Mouse (Mus musculus) G1E (cell line): Measurements from ENCODE around the gene Smim12. TPM values are rescaled to one million over a fixed set of nuclear protein-coding genes. Genes with fewer than 3 reads are reported as not detected.

Source experiments
- ATAC-seq: 2 replicates; pipeline ENCODE4 v1.8.0; 2016; ENCODE audit warnings: mild to moderate bottlenecking; ENCODE audit not compliant: insufficient number of reproducible peaks, poor library complexity, low FRiP score, severe bottlenecking; ENCODE audit errors: extremely low read depth
- DNase-seq: peaks from one replicate; pipeline ENCODE4 v3.0.0; 2012; ENCODE audit warnings: low spot score
- H3K27me3 ChIP-seq: 2 replicates; pipeline ENCODE4 v1.6.1; 2012; ENCODE audit warnings: mild to moderate bottlenecking, low read length, inconsistent platforms; ENCODE audit not compliant: insufficient read depth
- H3K36me3 ChIP-seq: replicated peaks from 2 replicates; pipeline ENCODE3; 2012; ENCODE audit warnings: mild to moderate bottlenecking, inconsistent platforms
- H3K4me1 ChIP-seq: 2 replicates; pipeline ENCODE4 v1.6.1; 2012; ENCODE audit warnings: low read depth, low read length, inconsistent platforms, mixed read lengths; ENCODE audit not compliant: insufficient read depth
- H3K4me3 ChIP-seq: 2 replicates; pipeline ENCODE4 v1.5.1; 2012; ENCODE audit warnings: low read depth, mild to moderate bottlenecking, inconsistent platforms, low read length, moderate library complexity, mixed read lengths
- H3K9me3 ChIP-seq: replicated peaks from 2 replicates; pipeline ENCODE4 v1.6.1; 2012; ENCODE audit warnings: inconsistent platforms
- CTCF ChIP-seq: IDR thresholded peaks from 2 replicates; pipeline ENCODE4 v1.5.1; 2012; ENCODE audit warnings: low read depth, low read length, inconsistent platforms, mixed read lengths
- GATA1 ChIP-seq: IDR thresholded peaks from 2 replicates; pipeline ENCODE4 v1.6.1; 2012; ENCODE audit warnings: borderline replicate concordance, low read length, inconsistent platforms, mixed read lengths
- GATA2 ChIP-seq: IDR thresholded peaks from 2 replicates; pipeline ENCODE4 v1.6.1; 2012; ENCODE audit warnings: low read depth, low read length, inconsistent platforms, borderline replicate concordance
- POLR2AphosphoS5 ChIP-seq: IDR thresholded peaks from 2 replicates; pipeline ENCODE4 v1.6.1; 2012; ENCODE audit warnings: low read depth, low read length, inconsistent platforms; ENCODE audit not compliant: insufficient replicate concordance
- TAL1 ChIP-seq: conservative IDR thresholded peaks from 2 replicates; pipeline ENCODE4 v1.6.1; 2012; ENCODE audit warnings: low read depth, low read length, inconsistent platforms, mixed read lengths
- polyA plus RNA-seq: library from polyadenylated mRNA; stranded (reverse); fragments of >175 nt; gene quantifications from 2 replicates; pipeline ENCODE4 v1.2.3, GENCODE M21; 2012
- total RNA-seq, 2 experiments: library from RNA; stranded (forward) in 1 of 2; stranded (reverse) in 1 of 2; fragments of 200-1000 nt in 1 of 2; fragments of >200 nt in 1 of 2; fragmentation: Nextera tagmentation in 1 of 2; gene quantifications; 2 replicates each; pipeline ENCODE4 v1.2.3; 2014 to 2017

Smim12 gene
- total and polyA plus RNA-seq, 3 experiments: 30.8 to 47.1 (median 41.1) TPM

DNA sequence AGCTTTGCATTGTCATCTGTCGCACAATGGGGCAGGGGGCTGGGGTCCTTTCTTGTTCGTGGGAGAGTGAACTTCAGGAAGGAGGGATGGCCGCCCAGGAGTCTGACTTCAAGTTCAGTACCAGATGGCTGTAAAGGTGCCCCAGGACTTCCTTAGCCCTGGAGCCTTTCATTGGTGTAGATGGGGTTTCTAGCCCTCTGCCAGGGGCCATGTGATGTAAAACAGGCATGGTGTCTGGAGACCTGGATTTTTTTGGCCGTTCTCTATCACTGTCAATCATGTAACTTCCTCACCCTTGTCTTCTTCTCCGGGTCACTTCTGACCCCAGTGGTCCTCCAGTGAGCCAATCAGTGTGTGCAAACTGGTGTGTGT is 20.6 kb downstream of the Smim12 start:
- no peak overlapping the region for H3K4me3 ChIP-seq
- H3K9me3 ChIP-seq: peaks cover 4% of the 10 kb centered on the region; the same call in 1 of the 2 replicates
- DNase-seq: no peak
- no peak for ATAC-seq
- no peaks in the 10 kb centered on the region for H3K4me1 ChIP-seq
- TF ChIP-seq POLR2AphosphoS5 (no peak), GATA1 (no peak), TAL1 (no peak)
- H3K27me3 ChIP-seq: no peaks in the 10 kb centered on the region
- no peaks in the 10 kb centered on the region for H3K36me3 ChIP-seq

DNA sequence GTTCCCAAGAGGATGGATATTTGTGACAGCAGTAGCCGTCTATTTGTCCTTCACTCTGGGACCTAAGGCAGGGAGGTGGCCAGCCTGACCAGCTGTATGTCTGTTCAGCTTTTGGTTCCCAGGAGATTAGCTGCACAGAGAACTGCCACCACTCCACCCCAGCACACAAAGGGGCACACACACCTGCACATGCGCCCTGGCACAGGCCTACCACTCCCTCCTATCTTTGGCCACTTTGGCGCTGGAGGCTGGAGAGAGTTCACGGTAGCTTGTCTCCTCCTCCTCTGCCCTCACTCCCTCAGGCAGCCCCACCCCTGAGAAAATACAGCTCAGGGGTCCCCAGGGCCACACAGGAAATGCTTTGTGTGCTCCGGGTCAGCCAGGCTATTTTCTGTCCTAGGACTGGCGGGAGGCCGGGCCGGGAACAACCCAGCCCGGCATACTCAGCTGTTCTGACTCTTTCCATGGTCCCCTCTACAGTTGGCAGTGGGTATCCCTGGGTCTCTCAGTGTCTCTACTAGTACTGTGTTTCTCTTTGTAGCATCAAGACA is 34.9 kb downstream of the Smim12 start:
- H3K9me3 ChIP-seq: peaks cover 64% of the 10 kb centered on the region
- H3K36me3 ChIP-seq: no peaks in the 10 kb centered on the region
- TF ChIP-seq GATA1: no peak
- no peak overlapping the region for H3K4me3 ChIP-seq
- no peaks in the 10 kb centered on the region for H3K27me3 ChIP-seq
- no peaks in the 10 kb centered on the region for H3K4me1 ChIP-seq
- DNase-seq (no peak), ATAC-seq (no peak)

DNA sequence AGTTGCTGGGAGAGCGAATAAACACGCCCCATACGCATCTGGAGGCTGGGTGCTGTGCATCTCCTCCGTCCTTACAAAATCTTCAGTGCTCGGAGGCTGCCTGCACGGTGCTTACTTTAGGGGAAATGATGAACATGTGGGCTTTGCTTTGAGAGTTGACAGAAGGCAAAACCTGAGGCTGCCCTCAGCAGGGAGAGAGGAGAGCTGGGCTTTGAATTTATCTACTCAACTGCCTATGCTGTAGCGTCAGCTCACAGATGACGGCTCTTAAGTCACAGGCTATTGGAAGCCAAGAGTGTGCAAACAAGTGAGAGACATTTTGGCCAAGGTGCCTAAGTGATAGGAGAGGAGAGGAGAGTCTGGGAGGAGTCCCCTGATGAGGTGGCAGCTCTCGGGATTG is 35.7 kb downstream of the Smim12 start:
- Histone ChIP-seq H3K4me1 (no peaks in the 10 kb centered on the region), H3K4me3 (no peak overlapping the region), H3K27me3 (no peaks in the 10 kb centered on the region), H3K9me3 (peaks cover 65% of the 10 kb centered on the region), H3K36me3 (no peaks in the 10 kb centered on the region)
- DNase-seq (no peak), ATAC-seq (no peak)
- no peak for TF ChIP-seq GATA2
- no peak for TF ChIP-seq GATA1
- TF ChIP-seq POLR2AphosphoS5: no peak
- no peak for TF ChIP-seq TAL1
- no peak for TF ChIP-seq CTCF

DNA sequence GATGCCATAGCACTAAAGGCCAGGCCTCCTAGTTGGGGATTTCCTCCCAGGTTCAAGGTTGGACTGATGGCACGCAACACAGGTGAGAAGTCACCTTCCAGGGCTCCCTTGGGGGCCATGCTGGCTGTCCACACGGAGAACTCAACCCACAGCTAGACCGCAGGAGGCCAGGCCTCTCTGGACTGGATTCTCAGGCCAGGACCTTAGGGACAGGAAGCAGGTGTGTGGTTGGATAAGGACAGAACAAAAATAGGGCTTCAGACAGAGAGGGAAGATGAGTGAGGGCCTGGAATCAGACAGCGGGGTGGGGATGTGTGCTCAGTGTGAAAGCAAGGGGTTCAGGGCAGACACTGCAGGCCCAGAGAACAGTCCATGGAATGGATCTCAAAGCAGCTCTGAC is 43.3 kb downstream of the Smim12 start:
- no peak overlapping the region for H3K4me3 ChIP-seq
- DNase-seq (no peak), ATAC-seq (no peak)
- H3K4me1 ChIP-seq: no peaks in the 10 kb centered on the region
- TF ChIP-seq POLR2AphosphoS5: no peak
- TF ChIP-seq TAL1: no peak
- TF ChIP-seq GATA1: no peak
- no peak for TF ChIP-seq CTCF
- no peak for TF ChIP-seq GATA2
- H3K27me3 ChIP-seq: no peaks in the 10 kb centered on the region
- H3K9me3 ChIP-seq: peaks cover 52% of the 10 kb centered on the region
- H3K36me3 ChIP-seq: no peaks in the 10 kb centered on the region

DNA sequence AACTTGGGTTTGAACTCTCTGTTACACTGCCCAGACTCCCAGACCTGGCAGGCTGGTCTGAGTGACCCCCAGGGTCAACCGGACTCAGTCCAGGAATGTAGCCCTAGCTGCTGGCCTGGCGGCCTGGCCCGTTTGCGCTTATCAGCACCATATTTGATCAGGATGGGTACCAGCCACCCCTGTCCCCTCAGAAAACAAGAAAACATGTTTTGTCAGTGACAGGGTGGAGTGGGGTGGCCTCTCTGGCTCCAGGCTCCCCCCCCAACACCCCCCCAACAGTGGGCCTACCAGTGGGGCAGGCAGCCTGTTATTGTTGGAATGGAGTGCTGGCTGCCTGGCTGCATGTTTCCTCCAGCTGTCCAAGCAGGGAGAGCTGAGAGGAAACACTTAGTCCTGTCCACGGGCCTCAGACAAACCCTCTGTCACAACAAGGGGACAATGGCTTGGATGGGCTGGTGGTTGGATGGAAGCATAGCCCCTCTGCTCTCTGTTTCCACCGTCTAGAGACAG is 45.5 kb downstream of the Smim12 start:
- no peaks in the 10 kb centered on the region for H3K4me1 ChIP-seq
- H3K36me3 ChIP-seq: no peaks in the 10 kb centered on the region
- DNase-seq (no peak), ATAC-seq (no peak)
- H3K27me3 ChIP-seq: no peaks in the 10 kb centered on the region
- TF ChIP-seq POLR2AphosphoS5 (no peak), CTCF (no peak), GATA2 (no peak), GATA1 (no peak), TAL1 (no peak)
- no peak overlapping the region for H3K4me3 ChIP-seq
- peaks cover 47% of the 10 kb centered on the region for H3K9me3 ChIP-seq

DNA sequence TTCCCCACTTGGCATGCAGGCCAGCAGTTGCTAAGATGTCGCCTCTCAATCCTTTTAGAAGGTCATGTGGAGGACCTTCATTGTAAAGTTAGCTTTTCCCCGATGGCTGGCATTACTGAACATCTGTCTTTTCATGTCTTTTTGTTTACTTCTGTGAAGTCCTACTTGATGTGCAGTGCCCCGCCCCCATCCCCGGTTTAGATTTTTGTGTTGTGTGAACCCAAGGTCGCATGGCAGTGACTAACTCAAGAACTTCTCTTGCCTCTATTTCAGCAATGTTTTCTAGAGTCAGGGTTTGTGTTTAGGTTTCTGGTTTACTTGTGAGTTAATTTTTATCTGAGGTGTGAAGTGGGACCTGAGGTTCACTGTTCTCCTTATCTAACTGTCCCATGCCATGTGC is 49.0 kb downstream of the Smim12 start:
- DNase-seq (no peak), ATAC-seq (no peak)
- H3K36me3 ChIP-seq: no peaks in the 10 kb centered on the region
- TF ChIP-seq GATA1 (no peak), TAL1 (no peak), POLR2AphosphoS5 (no peak), GATA2 (no peak), CTCF (no peak)
- H3K4me3 ChIP-seq: no peak overlapping the region
- no peaks in the 10 kb centered on the region for H3K4me1 ChIP-seq
- no peaks in the 10 kb centered on the region for H3K27me3 ChIP-seq
- peaks cover 45% of the 10 kb centered on the region for H3K9me3 ChIP-seq

Other genes starting within 250 kb of the Smim12 start
- 329 and 353 TPM in 2 replicates for gene Sfpq, start 222.5 kb upstream of the Smim12 start, total RNA-seq (2014; fragmentation: Nextera tagmentation)
- gene Sfpq, start 222.5 kb upstream of the Smim12 start, total RNA-seq (2017): 302 and 471 TPM in 2 replicates
- 346 and 492 TPM in 2 replicates for gene Sfpq, start 222.5 kb upstream of the Smim12 start, polyA plus RNA-seq
- gene Zmym1, start 182.6 kb upstream of the Smim12 start, total RNA-seq (2014; fragmentation: Nextera tagmentation): 21.4 and 30.6 TPM in 2 replicates
- 19.0 and 26.3 TPM in 2 replicates for gene Zmym1, start 182.6 kb upstream of the Smim12 start, total RNA-seq (2017)
- gene Zmym1, start 182.6 kb upstream of the Smim12 start, polyA plus RNA-seq: 1.8 and 3.7 TPM in 2 replicates
- 29.5 and 44.9 TPM in 2 replicates for gene Zmym6, start 166.4 kb upstream of the Smim12 start, total RNA-seq (2014; fragmentation: Nextera tagmentation)
- gene Zmym6, start 166.4 kb upstream of the Smim12 start, total RNA-seq (2017): 25.7 and 35.3 TPM in 2 replicates
- 0.50 and 1.0 TPM in 2 replicates for gene Zmym6, start 166.4 kb upstream of the Smim12 start, polyA plus RNA-seq
- 25.4 and 25.7 TPM in 2 replicates for gene Tmem35b, start 120.1 kb upstream of the Smim12 start, total RNA-seq (2014; fragmentation: Nextera tagmentation)
- gene Tmem35b, start 120.1 kb upstream of the Smim12 start, total RNA-seq (2017): 9.6 and 12.4 TPM in 2 replicates
- 0.80 and 1.5 TPM in 2 replicates for gene Tmem35b, start 120.1 kb upstream of the Smim12 start, polyA plus RNA-seq
- not detected in 2 replicates for gene Dlgap3, start 74.6 kb upstream of the Smim12 start, total RNA-seq (2014; fragmentation: Nextera tagmentation)
- gene Dlgap3, start 74.6 kb upstream of the Smim12 start, total RNA-seq (2017): 0.05 and 0.06 TPM in 2 replicates
- not detected in 2 replicates for gene Dlgap3, start 74.6 kb upstream of the Smim12 start, polyA plus RNA-seq
- gene Gja4, start 70.3 kb downstream of the Smim12 start, total RNA-seq (2014; fragmentation: Nextera tagmentation): not detected in 2 replicates
- 0.11 and 0.12 TPM in 2 replicates for gene Gja4, start 70.3 kb downstream of the Smim12 start, total RNA-seq (2017)
- not detected in 2 replicates for gene Gja4, start 70.3 kb downstream of the Smim12 start, polyA plus RNA-seq
- gene Gjb3, start 87.1 kb downstream of the Smim12 start, total RNA-seq (2014; fragmentation: Nextera tagmentation): not detected in 2 replicates
- 0.06 TPM in 1 of 2 replicates, not detected in the other for gene Gjb3, start 87.1 kb downstream of the Smim12 start, total RNA-seq (2017)
- gene Gjb3, start 87.1 kb downstream of the Smim12 start, polyA plus RNA-seq: not detected in 2 replicates
- not detected in 2 replicates for gene Gjb4, start 110.3 kb downstream of the Smim12 start, total RNA-seq (2014; fragmentation: Nextera tagmentation)
- gene Gjb4, start 110.3 kb downstream of the Smim12 start, total RNA-seq (2017): 0.06 and 0.11 TPM in 2 replicates
- not detected in 2 replicates for gene Gjb4, start 110.3 kb downstream of the Smim12 start, polyA plus RNA-seq
- not detected in 2 replicates for gene Gjb5, start 114.4 kb downstream of the Smim12 start, total RNA-seq (2014; fragmentation: Nextera tagmentation)
- gene Gjb5, start 114.4 kb downstream of the Smim12 start, total RNA-seq (2017): 0.27 TPM in 1 of 2 replicates, not detected in the other
- not detected in 2 replicates for gene Gjb5, start 114.4 kb downstream of the Smim12 start, polyA plus RNA-seq